Mouse (Mus musculus): ENCODE measurements around the gene Psg21.
"Not testable (repeated sequence)": the region's sequence is repeated elsewhere in the genome, so short reads cannot be mapped to it uniquely, and the experiment has no call there.

The Psg21 gene

DNA sequence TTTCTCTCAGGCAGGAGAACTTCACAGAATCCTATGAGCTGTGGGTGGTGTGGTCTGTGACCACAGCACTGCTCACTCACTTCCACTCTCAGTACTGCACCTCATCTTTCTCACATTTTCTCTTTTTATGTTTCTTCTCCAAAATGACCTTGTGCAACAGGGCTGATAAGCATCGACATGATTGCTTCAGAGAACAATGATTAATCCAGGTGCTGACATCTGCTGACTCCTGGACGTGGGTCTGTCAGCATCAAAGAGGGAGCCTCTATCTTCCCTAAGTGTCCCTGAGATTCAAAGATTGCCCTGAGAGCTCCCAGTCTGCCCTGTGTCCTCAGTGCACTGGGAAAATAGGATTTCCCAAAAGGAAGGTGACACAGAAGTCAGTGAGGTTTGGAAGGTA lies at the start of gene Psg21:
Gene Psg21, minus strand, starts transcription at position 101 of the 400 bp plus-strand sequence.
- CTCF ChIA-PET: not testable (repeated sequence)

DNA sequence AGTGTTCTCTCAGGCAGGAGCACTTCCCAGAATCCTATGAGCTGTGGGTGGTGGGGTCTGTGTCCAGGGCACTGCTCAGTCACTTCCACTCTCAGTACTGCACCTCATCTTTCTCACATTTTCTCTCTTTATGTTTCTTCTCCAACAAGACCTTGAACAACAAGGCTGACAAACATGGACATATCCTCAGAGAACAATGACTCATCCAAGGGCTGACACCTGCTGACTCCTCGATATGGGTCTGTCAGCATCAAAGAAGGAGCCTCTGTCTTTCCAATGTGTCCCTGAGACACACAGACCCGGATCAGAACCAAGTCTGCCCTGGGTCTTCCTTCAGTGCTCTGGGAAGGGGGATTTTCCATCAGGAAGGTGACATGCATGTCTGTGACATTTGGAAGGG lies 29.6 kb upstream of the Psg21 start, which contains the start of gene Psg20:
Gene Psg20, minus strand, starts transcription at position 101 of the 400 bp plus-strand sequence.
- CTCF ChIA-PET: no interaction called here

DNA sequence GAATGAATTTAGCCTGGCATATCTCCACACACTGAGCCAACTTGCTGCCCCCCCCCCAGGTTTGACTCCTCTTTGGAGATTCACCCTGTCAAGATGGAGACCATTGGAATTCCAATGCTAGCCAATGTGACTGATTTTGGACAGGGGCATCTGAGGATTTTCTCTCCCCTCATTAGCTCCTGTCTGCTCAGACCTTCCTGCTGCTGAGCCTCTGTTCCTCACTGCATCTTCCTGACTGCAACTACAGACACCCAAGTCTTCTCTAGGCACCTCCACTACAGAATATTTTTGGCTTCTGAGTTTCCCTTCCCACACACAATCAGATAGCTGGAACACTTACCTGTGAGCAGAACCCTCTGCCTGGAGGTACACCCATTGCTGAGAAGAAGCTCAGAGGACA lies 29.1 kb upstream of the Psg21 start:
- CTCF ChIA-PET: no interaction called here

DNA sequence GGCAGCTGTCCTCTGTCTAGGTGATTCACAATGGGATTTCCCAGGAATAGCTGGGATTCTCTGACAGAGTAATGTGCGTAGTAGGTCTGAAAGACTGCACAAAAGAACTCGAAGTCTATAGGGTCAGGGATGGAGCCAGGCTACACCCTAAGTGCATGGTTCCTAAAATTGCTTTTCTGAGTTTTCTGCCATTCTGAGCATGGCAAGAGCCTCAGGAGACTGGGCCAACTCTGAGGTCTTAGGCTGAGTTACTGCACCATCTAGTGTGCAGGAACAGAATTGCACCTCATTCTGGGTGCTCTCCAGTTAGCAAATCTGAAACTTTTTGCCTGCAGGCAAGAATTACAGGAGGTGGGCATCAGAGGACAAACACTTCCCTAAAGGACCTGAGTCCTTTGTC lies 23.2 kb upstream of the Psg21 start:
- CTCF ChIA-PET: no interaction called here

DNA sequence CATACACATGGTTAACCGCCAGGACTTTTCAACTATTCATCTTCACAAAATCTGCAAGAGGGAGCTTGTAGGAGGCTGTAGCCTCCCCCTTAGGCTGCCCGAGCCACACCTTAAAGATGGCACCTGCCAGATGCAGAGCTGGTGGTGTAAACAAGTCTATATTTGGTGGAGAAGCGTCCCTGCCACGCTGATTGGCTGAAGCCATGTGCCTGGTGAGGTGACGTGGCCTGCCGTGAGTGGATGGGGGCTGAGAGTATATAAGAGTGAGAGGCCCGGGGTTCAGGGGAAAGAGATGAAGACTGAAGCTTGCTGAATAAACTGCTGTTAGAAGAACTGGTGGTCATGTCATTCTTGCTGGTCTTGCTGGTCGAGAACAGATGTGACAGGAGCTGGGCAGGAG lies 29.6 kb downstream of the Psg21 start:
- CTCF ChIA-PET: not testable (repeated sequence)

DNA sequence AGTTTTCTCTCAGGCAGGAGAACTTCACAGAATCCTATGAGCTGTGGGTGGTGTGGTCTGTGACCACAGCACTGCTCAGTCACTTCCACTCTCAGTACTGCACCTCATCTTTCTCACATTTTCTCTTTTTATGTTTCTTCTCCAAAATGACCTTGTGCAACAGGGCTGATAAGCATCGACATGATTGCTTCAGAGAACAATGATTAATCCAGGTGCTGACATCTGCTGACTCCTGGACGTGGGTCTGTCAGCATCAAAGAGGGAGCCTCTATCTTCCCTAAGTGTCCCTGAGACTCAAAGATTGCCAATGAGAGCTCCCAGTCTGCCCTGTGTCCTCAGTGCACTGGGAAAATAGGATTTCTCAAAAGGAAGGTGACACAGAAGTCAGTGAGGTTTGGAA lies 40.1 kb downstream of the Psg21 start, which contains the start of gene Psg23:
Gene Psg23, minus strand, starts transcription at position 101 of the 400 bp plus-strand sequence.
- CTCF ChIA-PET: not testable (repeated sequence)
